Mouse (Mus musculus) liver, embryonic 14.5 days (tissue): ENCODE measurements around the gene Slc38a2. TPM values are rescaled to one million over a fixed set of nuclear protein-coding genes. Genes with fewer than 3 reads are reported as not detected.

Experiments used
- ATAC-seq: fragments of 200-750 bp; cut with Nextera tagmentation; 2 replicates; pipeline ENCODE4 v1.8.0; 2017; ENCODE audit warnings: moderate number of reproducible peaks, mild to moderate bottlenecking, moderate library complexity; ENCODE audit not compliant: insufficient read depth
- DNase-seq, 3 experiments: peaks; one replicate each; pipeline ENCODE4 v3.0.0-alpha.2; 2012 to 2013; ENCODE audit warnings: low read depth in 3 of 3, low spot score in 3 of 3
- H3K27ac ChIP-seq: fragments of 300-500 bp; sonication (generic); 2 replicates; pipeline ENCODE4 v1.5.1; 2014; ENCODE audit warnings: moderate library complexity, mild to moderate bottlenecking, control low read depth, inconsistent platforms
- H3K27me3 ChIP-seq: fragments of 300-500 bp; sonication (generic); 2 replicates; pipeline ENCODE4 v1.6.1; 2014; ENCODE audit warnings: mild to moderate bottlenecking, low read length, moderate library complexity; ENCODE audit not compliant: control insufficient read depth, insufficient read depth
- H3K36me3 ChIP-seq: fragments of 300-500 bp; sonication (generic); replicated peaks from 2 replicates; pipeline ENCODE4 v1.6.1; 2014; ENCODE audit warnings: low read depth; ENCODE audit not compliant: control insufficient read depth, insufficient read depth
- H3K4me1 ChIP-seq, 2 experiments: fragments of 200-500 bp in 1 of 2; fragments of 300-500 bp in 1 of 2; sonication (generic) in 1 of 2; replicated peaks; 2 replicates each; pipeline ENCODE4 v1.6.1; 2012 to 2014; ENCODE audit warnings: antibody characterized with exemption in 1 of 2, inconsistent platforms in 1 of 2, low read length in 1 of 2; ENCODE audit not compliant: control insufficient read depth in 2 of 2, insufficient read depth in 2 of 2
- H3K4me2 ChIP-seq: fragments of 300-500 bp; sonication (generic); 2 replicates; pipeline ENCODE4 v1.6.1; 2014; ENCODE audit warnings: low read depth, mild to moderate bottlenecking, control low read depth, moderate library complexity
- H3K4me3 ChIP-seq, 2 experiments: fragments of 200-500 bp in 1 of 2; fragments of 300-500 bp in 1 of 2; sonication (generic) in 1 of 2; 2 replicates each; pipeline ENCODE4 v1.5.1; 2012 to 2014; ENCODE audit warnings: low read depth in 2 of 2, low read length in 2 of 2, mild to moderate bottlenecking in 2 of 2, control low read depth in 1 of 2, inconsistent platforms in 1 of 2, moderate library complexity in 1 of 2; ENCODE audit not compliant: insufficient read depth in 1 of 2
- H3K9ac ChIP-seq: fragments of 300-500 bp; sonication (generic); replicated peaks from 2 replicates; pipeline ENCODE4 v1.6.1; 2014; ENCODE audit warnings: mild to moderate bottlenecking, control low read depth, moderate library complexity
- H3K9me3 ChIP-seq: fragments of 300-500 bp; sonication (generic); 2 replicates; pipeline ENCODE4 v1.6.1; 2016; ENCODE audit warnings: low read length, mixed read lengths; ENCODE audit not compliant: control insufficient read depth
- CTCF ChIP-seq: IDR thresholded peaks from 2 replicates; pipeline ENCODE4 v1.5.1; 2016; ENCODE audit warnings: antibody characterized with exemption, low read depth, control low read depth
- EP300 ChIP-seq: IDR thresholded peaks from 2 replicates; pipeline ENCODE4 v1.6.1; 2016; ENCODE audit warnings: antibody characterized with exemption, low read depth
- WGBS: fragments of 180-500 bp; shearing (Covaris S2); extraction: QIAGEN DNeasy Blood & Tissue Kit; methylation state at CpG from one replicate; pipeline ENCODE4 v1.1.7; 2014; ENCODE audit not compliant: insufficient replicate concordance; 5-methylcytosine and 5-hydroxymethylcytosine counted together
- polyA plus RNA-seq, 2 experiments: library from polyadenylated mRNA; depleted of rRNA in 1 of 2; stranded (reverse) in 1 of 2; unstranded in 1 of 2; fragments of >200 nt; fragmentation: Nextera tagmentation in 1 of 2; extraction: Ambion mirVana in 1 of 2; gene quantifications; 2 replicates each; pipeline versions ENCODE4 v1.2.1 to v1.2.3; 2012 to 2014

Slc38a2 gene
- polyA plus RNA-seq, 2 experiments: 19.9 to 28.8 TPM

DNA sequence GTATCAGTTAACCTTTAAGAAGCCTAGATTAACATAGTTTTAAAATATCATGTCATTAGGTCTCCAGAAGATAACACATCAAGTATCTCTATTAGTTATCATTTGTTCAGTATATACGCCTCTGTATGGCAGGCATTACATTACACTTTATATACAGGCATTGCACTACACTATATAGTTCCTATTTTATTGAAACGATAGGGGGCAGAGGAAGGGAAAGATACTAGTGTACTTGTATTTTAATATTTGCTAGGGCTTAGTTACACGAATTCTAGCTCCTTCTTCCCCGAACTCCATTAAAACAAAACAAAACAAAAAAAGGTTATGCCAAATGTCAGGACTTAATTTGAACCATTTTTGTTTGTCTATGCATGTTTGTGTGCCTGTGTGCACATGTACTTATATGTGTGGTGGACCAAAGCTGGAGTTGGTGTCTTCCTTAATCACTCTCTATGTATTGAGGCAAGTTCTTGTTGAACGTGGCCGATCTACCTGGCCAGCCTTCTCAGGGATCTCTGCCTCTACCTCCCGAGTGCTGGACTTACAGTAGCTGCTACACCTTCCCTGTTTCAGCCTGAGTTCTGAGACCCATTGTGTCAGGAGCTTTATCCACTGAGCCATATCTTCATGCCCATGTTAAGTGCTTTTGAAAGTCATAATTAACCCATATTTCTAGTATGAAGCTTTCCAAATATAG is 41.5 kb upstream of the Slc38a2 start:
- 54% methylated on average over 7 of the region's 7 CpGs for WGBS
- DNase-seq: no peak
- no peak overlapping the region for H3K27ac ChIP-seq
- H3K9ac ChIP-seq: no peak overlapping the region
- H3K36me3 ChIP-seq: no peaks in the 10 kb centered on the region
- no peaks in the 10 kb centered on the region for H3K9me3 ChIP-seq
- H3K4me2 ChIP-seq: no peak overlapping the region
- TF ChIP-seq CTCF: no peak
- TF ChIP-seq EP300: no peak
- H3K4me3 ChIP-seq: no peak overlapping the region
- peaks cover 19 to 36% of the 10 kb centered on the region in 2 experiments for H3K4me1 ChIP-seq
- ATAC-seq: no peak
- no peaks in the 10 kb centered on the region for H3K27me3 ChIP-seq

DNA sequence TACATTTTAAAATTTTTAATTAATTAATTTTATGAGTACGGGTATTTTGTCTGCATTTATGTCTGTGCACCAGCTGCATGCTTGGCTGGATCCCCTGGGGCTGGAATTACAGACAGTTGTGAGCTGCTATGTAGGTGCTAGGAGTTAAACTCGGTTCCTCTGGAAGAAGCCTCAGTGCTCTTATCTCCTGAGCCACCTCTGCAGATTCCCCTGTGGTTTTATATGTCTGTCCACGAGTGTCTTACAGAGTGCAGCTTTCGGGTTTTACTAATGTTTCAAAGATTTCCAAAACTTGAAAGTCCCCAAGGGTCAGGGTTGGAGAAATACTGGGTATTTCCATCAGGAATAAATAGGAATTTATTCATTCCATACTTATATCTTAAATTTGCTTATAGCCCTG is 40.6 kb upstream of the Slc38a2 start:
- Histone ChIP-seq H3K4me1 (peaks cover 19 to 38% of the 10 kb centered on the region in 2 experiments), H3K9ac (no peak overlapping the region), H3K9me3 (no peaks in the 10 kb centered on the region), H3K36me3 (no peaks in the 10 kb centered on the region), H3K4me3 (no peak overlapping the region), H3K4me2 (no peak overlapping the region), H3K27me3 (no peaks in the 10 kb centered on the region), H3K27ac (no peak overlapping the region)
- no peak for ATAC-seq
- no peak for TF ChIP-seq EP300
- no peak for TF ChIP-seq CTCF
- 15% methylated on average over 4 of the region's 4 CpGs for WGBS
- DNase-seq: no peak

DNA sequence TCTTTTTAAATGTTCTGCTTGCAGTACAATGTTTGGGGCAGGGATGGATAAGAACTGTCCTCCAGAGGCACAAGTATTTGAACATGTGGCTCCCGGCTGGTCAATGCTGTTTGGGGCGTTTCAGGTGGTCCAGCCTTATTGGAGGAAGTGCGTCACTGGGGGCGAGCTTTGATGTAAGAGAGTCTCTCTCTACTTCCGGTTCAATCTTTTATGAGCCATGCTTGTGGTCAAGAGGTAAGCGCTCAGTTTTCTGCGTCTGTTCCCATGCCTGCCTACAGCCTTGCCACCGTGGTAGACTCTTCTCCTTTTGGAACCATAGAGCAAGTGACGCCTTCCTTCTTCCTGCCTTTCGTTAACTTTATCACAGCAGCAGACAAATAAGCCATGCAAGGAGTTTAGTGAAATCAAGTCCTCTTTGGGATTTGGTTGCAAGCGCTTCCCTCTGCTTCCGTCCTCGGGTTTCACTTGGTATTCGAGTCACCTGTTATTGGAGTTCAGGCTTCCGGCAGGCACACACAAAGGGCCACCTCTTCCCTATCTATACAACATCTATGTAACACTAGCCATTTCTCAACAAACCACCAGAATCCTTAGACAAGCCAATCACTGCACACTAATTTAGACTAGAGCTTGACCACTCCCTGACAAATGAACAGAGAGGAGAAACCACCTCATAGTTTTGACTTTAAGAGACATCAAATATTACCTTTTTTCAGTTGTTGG is 37.3 kb upstream of the Slc38a2 start:
- Histone ChIP-seq H3K9me3 (no peaks in the 10 kb centered on the region), H3K4me2 (no peak overlapping the region), H3K4me1 (peaks cover 0 to 12% of the 10 kb centered on the region in 2 experiments; a peak in 2 of 4 replicates), H3K27ac (no peak overlapping the region), H3K9ac (no peak overlapping the region), H3K4me3 (no peak overlapping the region), H3K27me3 (no peaks in the 10 kb centered on the region), H3K36me3 (no peaks in the 10 kb centered on the region)
- no peak for TF ChIP-seq EP300
- no peak for TF ChIP-seq CTCF
- 50% methylated on average over 15 of the region's 15 CpGs for WGBS
- ATAC-seq: no peak
- no peak for DNase-seq

DNA sequence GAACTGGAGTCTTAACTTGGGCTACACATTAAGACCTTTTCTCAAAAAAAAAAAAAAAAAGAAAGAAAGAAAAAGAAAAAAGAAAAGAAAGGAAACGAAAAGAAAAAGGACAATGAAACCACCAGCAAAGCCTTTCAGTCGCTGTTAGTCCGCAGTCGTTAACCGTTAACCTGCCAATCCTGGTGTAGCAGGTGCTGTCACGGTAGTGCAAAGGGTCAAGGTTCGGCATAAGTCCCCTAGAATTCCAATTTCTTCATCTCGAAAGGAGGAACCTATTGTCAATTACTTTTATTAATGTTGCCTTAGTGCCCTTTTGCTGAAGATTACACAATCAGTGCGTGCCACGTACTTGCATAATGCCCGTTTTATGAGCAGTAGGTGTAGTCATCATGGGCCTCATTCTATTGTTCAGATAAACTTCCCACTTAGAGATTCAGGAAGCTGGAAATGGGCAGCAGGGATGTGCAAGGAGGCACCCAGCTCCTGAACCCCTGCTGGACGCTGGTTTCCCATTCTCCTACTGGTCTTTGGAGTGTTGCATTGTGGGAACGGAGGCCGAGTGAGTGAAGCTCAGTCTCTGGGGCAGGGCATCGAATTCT is 36.1 kb upstream of the Slc38a2 start:
- Histone ChIP-seq H3K4me1 (peaks cover 0 to 12% of the 10 kb centered on the region in 2 experiments; a peak in 2 of 4 replicates), H3K4me3 (no peak overlapping the region), H3K9ac (no peak overlapping the region), H3K27ac (no peak overlapping the region), H3K36me3 (no peaks in the 10 kb centered on the region), H3K4me2 (no peak overlapping the region), H3K9me3 (no peaks in the 10 kb centered on the region), H3K27me3 (no peaks in the 10 kb centered on the region)
- TF ChIP-seq EP300: no peak
- no peak for TF ChIP-seq CTCF
- DNase-seq (no peak), ATAC-seq (no peak)
- 66% methylated on average over 15 of the region's 15 CpGs for WGBS

DNA sequence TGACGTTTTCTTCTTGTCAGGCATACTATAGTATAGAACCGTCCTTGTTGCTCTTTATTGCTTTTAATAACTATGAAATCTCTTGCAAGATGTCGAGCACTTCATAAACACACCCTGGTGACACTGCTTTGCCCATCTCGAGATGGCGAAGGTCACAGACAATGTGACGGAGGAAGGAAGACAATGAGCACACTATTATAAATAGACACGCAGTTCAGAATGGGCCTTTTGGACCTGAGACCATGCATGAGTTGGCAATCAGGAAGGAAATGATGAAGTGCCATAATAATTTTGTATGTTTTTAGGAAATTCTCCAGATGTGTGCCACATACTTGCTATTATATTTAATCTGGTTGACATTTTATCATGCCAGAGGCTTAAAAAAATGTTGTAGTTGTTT is 34.9 kb upstream of the Slc38a2 start:
- Histone ChIP-seq H3K4me3 (no peak overlapping the region), H3K4me1 (peaks cover 0 to 7% of the 10 kb centered on the region in 2 experiments; a peak in 2 of 4 replicates), H3K27ac (no peak overlapping the region), H3K9me3 (no peaks in the 10 kb centered on the region), H3K9ac (no peak overlapping the region), H3K4me2 (no peak overlapping the region), H3K27me3 (no peaks in the 10 kb centered on the region), H3K36me3 (no peaks in the 10 kb centered on the region)
- no peak for TF ChIP-seq CTCF
- no peak for TF ChIP-seq EP300
- 54% methylated on average over 7 of the region's 7 CpGs for WGBS
- DNase-seq (no peak), ATAC-seq (no peak)
